Mouse (Mus musculus) frontal cortex, postnatal 36 days (tissue): ENCODE measurements around the gene Ski.
A peak's percentile ranks its signal among the peaks of the same experiment; 100 is the strongest.

ENCODE experiments used
- DNase-seq, 2 experiments: peaks; one replicate each; pipeline ENCODE4 v3.0.0; 2022; ENCODE audit warnings: low spot score in 2 of 2

Gene Ski

GRCm38 (mm10) chr4:155176210-155176609 is 46.2 kb downstream of the Ski start:
- no peak for DNase-seq

- DNase-seq = no peak
Observed at GRCm38 (mm10) chr4:155173822-155174785, 48.3 kb downstream of the Ski start.

GRCm38 (mm10) chr4:155172909-155173821 is 49.2 kb downstream of the Ski start:
- DNase-seq = peak; percentile 60 to 66

- DNase-seq = peak; percentile 66 to 72
Observed at GRCm38 (mm10) chr4:155171961-155172533, 50.3 kb downstream of the Ski start.

- no peak for DNase-seq
Observed at GRCm38 (mm10) chr4:155170614-155171212, 51.7 kb downstream of the Ski start.

- no peak for DNase-seq
Observed at GRCm38 (mm10) chr4:155168835-155169252, 53.5 kb downstream of the Ski start.

- DNase-seq = no peak
Observed at GRCm38 (mm10) chr4:155165861-155166260, 56.5 kb downstream of the Ski start.

GRCm38 (mm10) chr4:155164550-155164949 is 57.8 kb downstream of the Ski start:
- no peak for DNase-seq

GRCm38 (mm10) chr4:155163685-155164084 is 58.7 kb downstream of the Ski start:
- DNase-seq = no peak

- no peak for DNase-seq
Observed at GRCm38 (mm10) chr4:155163320-155163651, 59.1 kb downstream of the Ski start.

GRCm38 (mm10) chr4:155162433-155163319 is 59.7 kb downstream of the Ski start:
- no peak for DNase-seq

- DNase-seq = no peak
Observed at GRCm38 (mm10) chr4:155158543-155158917, 63.9 kb downstream of the Ski start.

GRCm38 (mm10) chr4:155157871-155158542 is 64.4 kb downstream of the Ski start:
- DNase-seq = no peak

- no peak for DNase-seq
Observed at GRCm38 (mm10) chr4:155156734-155157133, 65.7 kb downstream of the Ski start.

GRCm38 (mm10) chr4:155154986-155155385 is 67.4 kb downstream of the Ski start:
- no peak for DNase-seq

GRCm38 (mm10) chr4:155153389-155154072 is 68.9 kb downstream of the Ski start:
- DNase-seq = no peak

GRCm38 (mm10) chr4:155152476-155152875 is 69.9 kb downstream of the Ski start:
- DNase-seq = no peak

GRCm38 (mm10) chr4:155151845-155152244 is 70.5 kb downstream of the Ski start:
- no peak for DNase-seq

GRCm38 (mm10) chr4:155151221-155151788 is 71.1 kb downstream of the Ski start:
- no peak for DNase-seq
